Mouse (Mus musculus) mouse embryonic stem cell (cell line): ENCODE data around the gene Taf3.

Experiments
- in situ Hi-C, 2 experiments: fragments of 300-500 bp; cut with MboI; formaldehyde crosslinking; loops; 1 replicate in 1 of 2; 3 replicates in 1 of 2; pipeline ENCODE4 v1.14.3; 2019 to 2020; ENCODE audit warnings: low sequenced_read_pairs in 2 of 2, low pct_unique_long_range_greater_than_20kb in 1 of 2, mixed read lengths in 1 of 2; ENCODE audit not compliant: unreplicated experiment in 1 of 2

The Taf3 gene

DNA sequence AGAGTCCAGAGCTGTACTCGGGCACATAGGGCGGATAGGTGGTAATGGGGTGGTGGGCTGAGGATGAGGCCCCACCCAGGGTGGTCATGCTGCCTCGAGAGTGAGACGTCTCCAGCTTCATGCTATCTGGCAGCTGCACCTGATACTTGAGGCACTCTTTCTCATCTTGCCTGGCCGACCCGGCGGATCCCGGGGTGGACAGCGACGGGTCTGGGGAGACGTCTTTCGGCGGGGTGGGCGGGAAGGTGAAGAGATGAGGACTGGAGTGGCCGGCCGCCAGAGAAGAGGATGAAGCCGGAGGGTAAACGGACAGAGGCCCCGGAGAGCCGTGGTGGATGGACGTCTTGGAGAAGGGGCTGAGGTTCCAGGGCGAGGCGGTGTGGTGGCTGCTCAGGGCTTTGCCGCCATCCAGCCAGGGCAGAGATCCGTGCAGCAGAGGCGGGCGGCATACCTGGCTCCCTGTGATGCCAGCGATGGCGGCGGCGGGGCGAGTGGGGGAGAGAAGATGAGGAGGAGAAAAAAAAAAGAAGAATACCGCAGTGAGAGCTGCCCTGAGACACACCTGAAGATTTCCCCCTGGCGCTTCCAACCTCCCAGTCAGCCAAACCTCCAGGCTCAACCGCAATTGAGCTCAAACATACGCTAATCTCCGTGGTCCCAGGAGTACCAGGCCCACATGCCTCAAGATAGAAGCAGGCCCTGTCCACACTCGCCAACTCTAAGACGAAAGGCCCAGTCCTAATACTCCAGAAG lies 173.8 kb downstream of the Taf3 start:
- in situ Hi-C loops = loop anchor here (10.0 to 25.0 kb wide), 2 partner anchors 230 to 488 kb away; partner anchors contain the start of gene Sfmbt2 (in 1 of the 2)

DNA sequence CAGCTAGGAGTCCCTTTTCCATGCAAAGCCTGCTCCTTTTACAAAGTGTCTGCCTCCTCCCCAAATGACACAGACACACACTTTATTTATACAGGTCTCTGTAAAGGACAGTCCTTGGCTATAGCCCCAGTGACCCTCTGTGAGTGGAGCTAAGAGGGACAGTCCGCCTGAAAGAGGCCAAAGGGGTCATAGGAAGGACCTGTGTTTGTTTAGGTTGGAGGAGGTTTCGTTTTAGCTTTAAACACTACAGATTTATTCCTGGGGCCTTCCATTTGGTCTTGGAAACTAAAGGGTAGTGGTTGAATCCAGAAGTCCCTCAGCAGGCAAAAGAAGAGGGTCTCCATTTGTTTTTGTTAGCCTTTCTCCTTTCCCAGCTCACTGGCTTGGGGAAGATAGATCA lies 174.6 kb downstream of the Taf3 start:
- in situ Hi-C loops = loop anchor here in 1 of 2 experiments (10.0 kb wide), 1 partner anchor 229 kb away; no protein-coding TSS in a partner anchor

DNA sequence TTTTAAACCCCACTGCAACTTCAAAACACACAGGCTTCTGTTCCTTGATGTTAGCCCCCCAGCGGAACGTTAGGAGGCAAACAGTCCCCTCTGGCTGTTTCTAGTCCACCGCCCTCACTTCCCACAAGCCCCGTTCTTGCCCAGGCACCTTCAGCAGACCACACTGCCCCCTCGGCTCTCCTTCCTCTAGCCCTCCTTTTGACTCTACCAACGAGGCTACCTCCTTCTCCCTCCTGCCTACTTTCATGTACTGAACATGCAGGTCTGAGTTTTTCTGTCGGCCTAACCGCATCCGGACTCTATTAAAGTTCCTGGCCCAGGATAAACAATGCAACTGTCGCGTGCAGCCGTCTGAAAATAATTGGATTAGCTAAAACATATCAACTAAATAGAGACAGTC lies 175.7 kb downstream of the Taf3 start:
- in situ Hi-C loops = loop anchor here in 1 of 2 experiments (10.0 kb wide), 1 partner anchor 228 kb away; no protein-coding TSS in a partner anchor

DNA sequence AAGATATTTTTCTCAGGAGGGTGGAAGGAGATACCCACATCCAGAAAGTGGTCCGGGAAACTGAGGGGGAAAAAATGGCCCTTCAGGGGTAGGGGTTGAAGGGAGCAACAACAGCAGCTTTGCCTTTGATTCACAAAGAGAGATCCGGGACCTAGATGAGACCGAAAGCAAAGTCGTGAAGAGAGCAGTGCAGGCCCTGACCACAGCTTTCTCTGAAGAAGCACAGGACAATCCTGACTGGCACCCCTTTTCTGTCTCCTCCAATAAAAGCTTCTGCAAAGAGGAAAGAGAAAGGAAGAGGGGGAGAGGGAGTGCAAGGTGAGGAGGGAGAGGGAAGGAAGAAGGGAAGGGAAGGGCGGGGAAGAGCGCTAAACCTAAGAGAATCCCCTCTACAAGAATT lies 176.6 kb downstream of the Taf3 start:
- in situ Hi-C loops = loop anchor here in 1 of 2 experiments (10.0 kb wide), 1 partner anchor 227 kb away; no protein-coding TSS in a partner anchor

DNA sequence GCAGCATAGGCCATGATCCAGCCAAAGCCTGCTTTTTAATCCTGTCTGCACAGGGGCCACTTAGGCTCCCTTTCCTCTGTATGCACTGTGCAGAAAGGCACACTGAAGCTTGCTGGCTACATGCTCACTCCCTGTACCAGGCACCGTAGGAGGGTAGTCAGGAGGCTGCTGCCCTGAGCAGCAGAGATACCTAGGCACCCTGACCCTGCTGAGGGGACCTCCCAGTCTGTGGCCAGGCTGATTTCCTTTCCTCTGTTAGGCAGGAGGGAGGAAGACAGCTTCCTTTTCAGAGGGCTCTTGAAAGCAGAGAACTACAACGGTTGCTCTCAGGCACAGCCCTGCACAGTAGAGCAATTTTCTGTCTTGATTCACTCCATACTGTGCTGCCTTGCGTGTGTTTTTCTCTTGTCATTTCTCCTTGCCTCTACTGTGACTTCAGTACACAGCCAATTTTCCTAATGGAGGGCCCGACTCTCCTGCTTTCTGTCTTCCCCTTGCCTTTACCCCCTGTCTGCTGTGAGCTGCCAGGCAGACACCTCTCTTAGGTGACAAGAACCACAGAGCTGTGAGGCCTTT lies 177.2 kb downstream of the Taf3 start:
- in situ Hi-C loops = loop anchor here in 1 of 2 experiments (10.0 kb wide), 1 partner anchor 226 kb away; no protein-coding TSS in a partner anchor

DNA sequence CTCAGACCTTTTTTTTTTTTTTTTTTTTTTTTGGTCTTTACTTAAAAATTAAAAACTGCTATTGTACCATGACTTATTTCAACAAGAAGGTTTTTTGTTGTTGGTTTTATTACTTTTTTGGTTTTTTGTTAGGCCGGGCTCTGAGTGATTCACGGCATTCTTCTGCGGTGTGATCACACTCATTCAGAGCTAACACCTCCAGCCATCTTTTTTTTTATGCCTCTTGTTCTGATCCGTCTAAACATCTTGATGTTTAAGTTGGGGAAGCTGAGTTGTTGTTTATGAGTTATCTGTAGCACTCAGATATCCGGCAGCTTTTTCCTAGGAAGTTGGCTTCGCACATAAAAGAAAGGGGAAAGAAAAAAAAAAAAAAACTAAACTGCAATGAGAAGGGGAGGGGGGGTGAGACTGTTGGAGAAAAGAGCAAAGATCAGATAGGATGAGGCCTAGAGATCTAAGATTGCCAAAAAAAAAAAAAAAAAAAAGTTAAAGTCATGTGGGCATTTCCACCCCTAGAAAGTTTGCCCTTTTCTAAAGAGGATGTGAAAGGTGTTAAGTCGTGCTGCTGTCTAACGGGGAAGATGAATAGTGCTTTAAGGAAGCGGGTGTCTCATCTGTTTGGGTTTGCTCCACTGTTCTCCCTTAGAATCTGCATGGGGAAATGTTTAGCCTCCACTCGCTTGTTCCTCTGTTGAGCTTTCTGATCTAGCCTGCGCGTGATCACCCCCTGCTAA lies 181.1 kb downstream of the Taf3 start:
- in situ Hi-C loops = no loop called here
